Mouse (Mus musculus): Measurements from ENCODE around the gene Mettl21c. TPM values are rescaled to one million over a fixed set of nuclear protein-coding genes. Genes with fewer than 3 reads are reported as not detected.
"Not testable (repeated sequence)": the region's sequence is repeated elsewhere in the genome, so short reads cannot be mapped to it uniquely, and the experiment has no call there.

Gene Mettl21c
- 0.40 and 0.80 TPM in 2 replicates for polyA plus RNA-seq (2015; fragmentation: Nextera tagmentation; extraction: Ambion mirVana)

- H3K27me3 ChIP-seq, result no peaks in the 10 kb centered on the region
- H3K4me3 ChIP-seq, result no peak within 1 kb of the TSS
- no peak for ATAC-seq (ENCODE audit: low FRiP score, low read depth)
- H3K9ac ChIP-seq, result no peak within 1 kb of the TSS
- no peak within 1 kb of the TSS for H3K27ac ChIP-seq
- no peaks in the 10 kb centered on the region for H3K36me3 ChIP-seq
- H3K4me2 ChIP-seq (replicated peaks), result no peak within 1 kb of the TSS
- H3K9me3 ChIP-seq, result no peaks in the 10 kb centered on the region
- no peaks in the 10 kb centered on the region for H3K4me1 ChIP-seq
Measured at GRCm38 (mm10) chr1:44019934-44020333, at the start of gene Mettl21c. Gene Mettl21c (minus strand): TSS chr1:44020034.

- Histone ChIP-seq H3K4me3 (no peak overlapping the region), H3K4me1 (no peaks in the 10 kb centered on the region), H3K4me2 (replicated peaks) (no peak overlapping the region), H3K9ac (no peak overlapping the region), H3K36me3 (no peaks in the 10 kb centered on the region), H3K27me3 (no peaks in the 10 kb centered on the region), H3K9me3 (no peaks in the 10 kb centered on the region), H3K27ac (no peak overlapping the region)
- 3% methylated on average over 1 of the region's 1 CpGs for WGBS
- ATAC-seq (ENCODE audit: low FRiP score, low read depth), result no peak
Measured at GRCm38 (mm10) chr1:44064625-44065024, 44.8 kb upstream of the Mettl21c start.

GRCm38 (mm10) chr1:44063439-44063838 is 43.6 kb upstream of the Mettl21c start:
- H3K27ac ChIP-seq, result no peak overlapping the region
- WGBS, result 95% methylated on average over 6 of the region's 6 CpGs
- H3K9ac ChIP-seq, result no peak overlapping the region
- no peaks in the 10 kb centered on the region for H3K4me1 ChIP-seq
- H3K4me2 ChIP-seq (replicated peaks), result no peak overlapping the region
- H3K36me3 ChIP-seq, result no peaks in the 10 kb centered on the region
- H3K9me3 ChIP-seq, result no peaks in the 10 kb centered on the region
- no peak for ATAC-seq (ENCODE audit: low FRiP score, low read depth)
- H3K4me3 ChIP-seq, result no peak overlapping the region
- H3K27me3 ChIP-seq, result no peaks in the 10 kb centered on the region

- no peaks in the 10 kb centered on the region for H3K4me1 ChIP-seq
- no peak within 1 kb of the TSS for H3K4me3 ChIP-seq
- H3K9me3 ChIP-seq, result no peaks in the 10 kb centered on the region
- no peak for ATAC-seq (ENCODE audit: low FRiP score, low read depth)
- no peaks in the 10 kb centered on the region for H3K27me3 ChIP-seq
- no peak within 1 kb of the TSS for H3K9ac ChIP-seq
- no peaks in the 10 kb centered on the region for H3K36me3 ChIP-seq
- H3K27ac ChIP-seq, result no peak within 1 kb of the TSS
- no peak within 1 kb of the TSS for H3K4me2 ChIP-seq (replicated peaks)
- 88% methylated on average over 2 of the region's 2 CpGs for WGBS
Measured at GRCm38 (mm10) chr1:44061836-44062235, 42.0 kb upstream of the Mettl21c start, which contains the start of gene Gm8251. Gene Gm8251 (minus strand): TSS chr1:44061936.

- H3K4me3 ChIP-seq, result no peak overlapping the region
- no peak for ATAC-seq (ENCODE audit: low FRiP score, low read depth)
- H3K36me3 ChIP-seq, result no peaks in the 10 kb centered on the region
- no peak overlapping the region for H3K27ac ChIP-seq
- H3K9me3 ChIP-seq, result no peaks in the 10 kb centered on the region
- no peak overlapping the region for H3K9ac ChIP-seq
- 69% methylated on average over 3 of the region's 3 CpGs for WGBS
- H3K4me2 ChIP-seq (replicated peaks), result no peak overlapping the region
- no peaks in the 10 kb centered on the region for H3K27me3 ChIP-seq
- H3K4me1 ChIP-seq, result no peaks in the 10 kb centered on the region
Measured at GRCm38 (mm10) chr1:44057805-44058204, 38.0 kb upstream of the Mettl21c start.

- no peak overlapping the region for H3K27ac ChIP-seq
- 81% methylated on average over 2 of the region's 2 CpGs for WGBS
- H3K4me3 ChIP-seq, result no peak overlapping the region
- H3K4me2 ChIP-seq (replicated peaks), result no peak overlapping the region
- H3K27me3 ChIP-seq, result no peaks in the 10 kb centered on the region
- H3K9ac ChIP-seq, result no peak overlapping the region
- no peaks in the 10 kb centered on the region for H3K9me3 ChIP-seq
- H3K4me1 ChIP-seq, result no peaks in the 10 kb centered on the region
- ATAC-seq (ENCODE audit: low FRiP score, low read depth), result no peak
- H3K36me3 ChIP-seq, result no peaks in the 10 kb centered on the region
Measured at GRCm38 (mm10) chr1:44046556-44046955, 26.7 kb upstream of the Mettl21c start.

GRCm38 (mm10) chr1:44045689-44046088 is 25.9 kb upstream of the Mettl21c start:
- not testable (repeated sequence) for H3K27ac ChIP-seq; H3K4me1 ChIP-seq; H3K4me2 ChIP-seq (replicated peaks); ATAC-seq (ENCODE audit: low FRiP score, low read depth); H3K9ac ChIP-seq; H3K27me3 ChIP-seq; H3K36me3 ChIP-seq; H3K9me3 ChIP-seq; H3K4me3 ChIP-seq
- 79% methylated on average over 5 of the region's 5 CpGs for WGBS

- peak overlapping the region; percentile 74 for H3K4me2 ChIP-seq (replicated peaks)
- H3K36me3 ChIP-seq, result no peaks in the 10 kb centered on the region
- H3K4me1 ChIP-seq, result no peaks in the 10 kb centered on the region
- H3K27me3 ChIP-seq, result no peaks in the 10 kb centered on the region
- peak; percentile 59 for ATAC-seq (ENCODE audit: low FRiP score, low read depth)
- 5% methylated on average over 6 of the region's 6 CpGs for WGBS
- peak overlapping the region; percentile 50 for H3K4me3 ChIP-seq
- no peak overlapping the region for H3K27ac ChIP-seq
- peak overlapping the region; percentile 69 for H3K9ac ChIP-seq
- H3K9me3 ChIP-seq, result no peaks in the 10 kb centered on the region
Measured at GRCm38 (mm10) chr1:44042555-44042915, 22.7 kb upstream of the Mettl21c start.

- Histone ChIP-seq H3K4me3 (peak overlapping the region; percentile 50), H3K4me2 (replicated peaks) (peak overlapping the region; percentile 74), H3K9me3 (no peaks in the 10 kb centered on the region), H3K4me1 (no peaks in the 10 kb centered on the region), H3K36me3 (no peaks in the 10 kb centered on the region), H3K27ac (no peak overlapping the region), H3K9ac (peak overlapping the region; percentile 69), H3K27me3 (no peaks in the 10 kb centered on the region)
- WGBS, result 2% methylated on average over 17 of the region's 17 CpGs
- ATAC-seq (ENCODE audit: low FRiP score, low read depth), result peak; percentile 51; the same call in 1 of the 2 replicates
Measured at GRCm38 (mm10) chr1:44041797-44042554, 22.1 kb upstream of the Mettl21c start.

- 89% methylated on average over 5 of the region's 5 CpGs for WGBS
Measured at GRCm38 (mm10) chr1:44032948-44033347, 13.1 kb upstream of the Mettl21c start.

GRCm38 (mm10) chr1:44032213-44032612 is 12.4 kb upstream of the Mettl21c start:
- ATAC-seq (ENCODE audit: low FRiP score, low read depth), result no peak
- no peaks in the 10 kb centered on the region for H3K27me3 ChIP-seq
- WGBS, result 66% methylated on average over 2 of the region's 2 CpGs
- no peak overlapping the region for H3K9ac ChIP-seq
- no peak overlapping the region for H3K4me3 ChIP-seq
- no peaks in the 10 kb centered on the region for H3K4me1 ChIP-seq
- H3K36me3 ChIP-seq, result no peaks in the 10 kb centered on the region
- H3K27ac ChIP-seq, result no peak overlapping the region
- H3K4me2 ChIP-seq (replicated peaks), result no peak overlapping the region
- no peaks in the 10 kb centered on the region for H3K9me3 ChIP-seq

More at GRCm38 (mm10) chr1:44032948-44033347, 13.1 kb upstream of the Mettl21c start:
- H3K9me3 ChIP-seq, result no peaks in the 10 kb centered on the region
- ATAC-seq (ENCODE audit: low FRiP score, low read depth), result no peak
- no peak overlapping the region for H3K27ac ChIP-seq
- no peak overlapping the region for H3K9ac ChIP-seq
- H3K4me1 ChIP-seq, result no peaks in the 10 kb centered on the region
- H3K4me2 ChIP-seq (replicated peaks), result no peak overlapping the region
- no peaks in the 10 kb centered on the region for H3K36me3 ChIP-seq
- H3K4me3 ChIP-seq, result no peak overlapping the region
- no peaks in the 10 kb centered on the region for H3K27me3 ChIP-seq

GRCm38 (mm10) chr1:44027651-44028050 is 7.8 kb upstream of the Mettl21c start:
- no peak for ATAC-seq (ENCODE audit: low FRiP score, low read depth)
- H3K27ac ChIP-seq, result no peak overlapping the region
- no peaks in the 10 kb centered on the region for H3K36me3 ChIP-seq
- H3K4me2 ChIP-seq (replicated peaks), result no peak overlapping the region
- H3K9me3 ChIP-seq, result no peaks in the 10 kb centered on the region
- no peaks in the 10 kb centered on the region for H3K27me3 ChIP-seq
- no peak overlapping the region for H3K4me3 ChIP-seq
- H3K9ac ChIP-seq, result no peak overlapping the region
- WGBS, result 93% methylated on average over 1 of the region's 1 CpGs
- no peaks in the 10 kb centered on the region for H3K4me1 ChIP-seq

- WGBS, result 86% methylated on average over 1 of the region's 1 CpGs
- ATAC-seq (ENCODE audit: low FRiP score, low read depth), result no peak
- no peaks in the 10 kb centered on the region for H3K9me3 ChIP-seq
Measured at GRCm38 (mm10) chr1:44022656-44023055, 2.8 kb upstream of the Mettl21c start.

More at GRCm38 (mm10) chr1:44022656-44023055, 2.8 kb upstream of the Mettl21c start:
- no peak overlapping the region for H3K9ac ChIP-seq
- H3K36me3 ChIP-seq, result no peaks in the 10 kb centered on the region
- H3K4me1 ChIP-seq, result no peaks in the 10 kb centered on the region
- no peaks in the 10 kb centered on the region for H3K27me3 ChIP-seq
- H3K4me2 ChIP-seq (replicated peaks), result no peak overlapping the region
- H3K4me3 ChIP-seq, result no peak overlapping the region
- no peak overlapping the region for H3K27ac ChIP-seq
